Mouse (Mus musculus): ENCODE results near the gene C8g.

C8g gene

GRCm38 (mm10) chr2:25501593-25502486 is at the start of gene C8g:
Gene C8g (minus strand): TSS chr2:25501719.
- peak; percentile 13 for DNase-seq (ENCODE audit: low spot score)

- DNase-seq (ENCODE audit: low spot score) = peak; percentile 72
Observed at GRCm38 (mm10) chr2:25551186-25551585, 49.7 kb upstream of the C8g start.

- no peak for DNase-seq (ENCODE audit: low spot score)
Observed at GRCm38 (mm10) chr2:25549021-25549991, 47.8 kb upstream of the C8g start.

GRCm38 (mm10) chr2:25546811-25547491 is 45.4 kb upstream of the C8g start, which contains the start of gene Traf2:
Gene Traf2 (minus strand): TSS chr2:25546940.
- peak; percentile 99 for DNase-seq (ENCODE audit: low spot score)

GRCm38 (mm10) chr2:25545996-25546810 is 44.7 kb upstream of the C8g start:
- no peak for DNase-seq (ENCODE audit: low spot score)

- DNase-seq (ENCODE audit: low spot score) = no peak
Observed at GRCm38 (mm10) chr2:25541644-25542367, 40.3 kb upstream of the C8g start.

GRCm38 (mm10) chr2:25540541-25540948 is 39.0 kb upstream of the C8g start:
- DNase-seq (ENCODE audit: low spot score) = no peak

- no peak for DNase-seq (ENCODE audit: low spot score)
Observed at GRCm38 (mm10) chr2:25536531-25536930, 35.0 kb upstream of the C8g start.

GRCm38 (mm10) chr2:25534866-25535182 is 33.3 kb upstream of the C8g start:
- DNase-seq (ENCODE audit: low spot score) = no peak

GRCm38 (mm10) chr2:25534178-25534865 is 32.8 kb upstream of the C8g start:
- DNase-seq (ENCODE audit: low spot score) = no peak

- DNase-seq (ENCODE audit: low spot score) = no peak
Observed at GRCm38 (mm10) chr2:25533707-25534106, 32.2 kb upstream of the C8g start.

GRCm38 (mm10) chr2:25526510-25527302 is 25.2 kb upstream of the C8g start:
- DNase-seq (ENCODE audit: low spot score) = no peak

- DNase-seq (ENCODE audit: low spot score) = peak; percentile 34
Observed at GRCm38 (mm10) chr2:25509912-25510311, 8.4 kb upstream of the C8g start.

GRCm38 (mm10) chr2:25506964-25507363 is 5.4 kb upstream of the C8g start:
- DNase-seq (ENCODE audit: low spot score) = peak; percentile 49

GRCm38 (mm10) chr2:25505860-25506259 is 4.3 kb upstream of the C8g start:
- DNase-seq (ENCODE audit: low spot score) = no peak

- DNase-seq (ENCODE audit: low spot score) = no peak
Observed at GRCm38 (mm10) chr2:25505000-25505399, 3.5 kb upstream of the C8g start.

- no peak for DNase-seq (ENCODE audit: low spot score)
Observed at GRCm38 (mm10) chr2:25504538-25504937, 3.0 kb upstream of the C8g start.

GRCm38 (mm10) chr2:25502726-25503125 is 1.2 kb upstream of the C8g start:
- no peak for DNase-seq (ENCODE audit: low spot score)

Measured in retina, embryonic 14.5 days (tissue).